Mouse (Mus musculus) gastrocnemius, postnatal 36 days (tissue): ENCODE data around the gene Smoc2. TPM values are rescaled to one million over a fixed set of nuclear protein-coding genes. Genes with fewer than 3 reads are reported as not detected.

Source experiments
- DNase-seq, 2 experiments: peaks; one replicate each; pipeline ENCODE4 v3.0.0; 2022
- intact Hi-C: fragments of 180-260 bp; cut with DNase I; formaldehyde crosslinking; loops from one replicate; pipeline ENCODE4 v1.15.1; 2025
- total RNA-seq, 2 experiments: library from RNA; stranded (reverse); gene quantifications; 2 replicates each; pipeline ENCODE4 v1.2.3; 2021

Gene Smoc2
- total RNA-seq, 2 experiments from 2014 or later = 64.4 to 76.9 TPM

GRCm38 (mm10) chr17:14342511-14342910, 63.2 kb downstream of the Smoc2 start:
- intact Hi-C loops = no loop called here
- DNase-seq = no peak

- intact Hi-C loops = no loop called here
Observed at GRCm38 (mm10) chr17:14343442-14343841, 64.1 kb downstream of the Smoc2 start.

GRCm38 (mm10) chr17:14345556-14345955, 66.2 kb downstream of the Smoc2 start:
- no peak for DNase-seq
- intact Hi-C loops = no loop called here

More at GRCm38 (mm10) chr17:14343442-14343841, 64.1 kb downstream of the Smoc2 start:
- no peak for DNase-seq

GRCm38 (mm10) chr17:14346891-14347290, 67.6 kb downstream of the Smoc2 start:
- intact Hi-C loops = no loop called here
- no peak for DNase-seq

- intact Hi-C loops = no loop called here
- DNase-seq = no peak
Observed at GRCm38 (mm10) chr17:14349086-14349814, 69.9 kb downstream of the Smoc2 start.

GRCm38 (mm10) chr17:14353219-14354079, 74.1 kb downstream of the Smoc2 start:
- intact Hi-C loops = no loop called here
- DNase-seq = no peak

- DNase-seq = no peak
Observed at GRCm38 (mm10) chr17:14361511-14361910, 82.2 kb downstream of the Smoc2 start.

GRCm38 (mm10) chr17:14370476-14370875, 91.2 kb downstream of the Smoc2 start:
- DNase-seq = no peak
- intact Hi-C loops = loop anchor here (10.0 kb wide), 1 partner anchor 144 kb away; no protein-coding TSS in a partner anchor

More at GRCm38 (mm10) chr17:14361511-14361910, 82.2 kb downstream of the Smoc2 start:
- intact Hi-C loops = no loop called here

GRCm38 (mm10) chr17:14371606-14372005, 92.3 kb downstream of the Smoc2 start:
- intact Hi-C loops = loop anchor here (10.0 kb wide), 1 partner anchor 143 kb away; no protein-coding TSS in a partner anchor
- DNase-seq = peak in 1 of 2 experiments; percentile 33

- intact Hi-C loops = loop anchor here (10.0 kb wide), 1 partner anchor 142 kb away; no protein-coding TSS in a partner anchor
- DNase-seq = peak in 1 of 2 experiments; percentile 38
Observed at GRCm38 (mm10) chr17:14372324-14373145, 93.2 kb downstream of the Smoc2 start.

- intact Hi-C loops = loop anchor here (10.0 kb wide), 1 partner anchor 136 kb away; no protein-coding TSS in a partner anchor
- DNase-seq = no peak
Observed at GRCm38 (mm10) chr17:14378692-14379446, 99.6 kb downstream of the Smoc2 start.

GRCm38 (mm10) chr17:14379518-14379917, 100.2 kb downstream of the Smoc2 start:
- no peak for DNase-seq
- intact Hi-C loops = loop anchor here (10.0 kb wide), 1 partner anchor 135 kb away; no protein-coding TSS in a partner anchor

GRCm38 (mm10) chr17:14379966-14380365, 100.7 kb downstream of the Smoc2 start:
- DNase-seq = no peak
- intact Hi-C loops = loop anchor here (10.0 kb wide), 1 partner anchor 135 kb away; no protein-coding TSS in a partner anchor

GRCm38 (mm10) chr17:14380526-14380925, 101.2 kb downstream of the Smoc2 start:
- intact Hi-C loops = no loop called here
- DNase-seq = peak in 1 of 2 experiments; percentile 14

- intact Hi-C loops = no loop called here
- no peak for DNase-seq
Observed at GRCm38 (mm10) chr17:14381482-14381881, 102.2 kb downstream of the Smoc2 start.

GRCm38 (mm10) chr17:14383981-14384380, 104.7 kb downstream of the Smoc2 start:
- no peak for DNase-seq
- intact Hi-C loops = no loop called here

- intact Hi-C loops = no loop called here
- DNase-seq = no peak
Observed at GRCm38 (mm10) chr17:14384980-14385379, 105.7 kb downstream of the Smoc2 start.

GRCm38 (mm10) chr17:14387261-14387660, 108.0 kb downstream of the Smoc2 start:
- no peak for DNase-seq
- intact Hi-C loops = no loop called here

- intact Hi-C loops = no loop called here
- no peak for DNase-seq
Observed at GRCm38 (mm10) chr17:14392443-14392842, 113.1 kb downstream of the Smoc2 start.
